Mouse (Mus musculus): ENCODE measurements around the gene 1700020A23Rik. TPM values are rescaled to one million over a fixed set of nuclear protein-coding genes. Genes with fewer than 3 reads are reported as not detected.
"Not testable (repeated sequence)": the region's sequence is repeated elsewhere in the genome, so short reads cannot be mapped to it uniquely, and the experiment has no call there.

The 1700020A23Rik gene
- not detected for total RNA-seq (2021)
- long read RNA-seq, experiment 1, result 0 reads
- long read RNA-seq, experiment 2, result 0 reads

GRCm38 (mm10) chr2:130404939-130405338 is at the start of gene 1700020A23Rik, which contains the start of gene Gm28372:
TSS of gene 1700020A23Rik (plus strand) at chr2:130405259.
TSS of gene Gm28372 (plus strand) at chr2:130405239.
- no peak for DNase-seq (ENCODE audit: low spot score in 2 of 2)

DNA sequence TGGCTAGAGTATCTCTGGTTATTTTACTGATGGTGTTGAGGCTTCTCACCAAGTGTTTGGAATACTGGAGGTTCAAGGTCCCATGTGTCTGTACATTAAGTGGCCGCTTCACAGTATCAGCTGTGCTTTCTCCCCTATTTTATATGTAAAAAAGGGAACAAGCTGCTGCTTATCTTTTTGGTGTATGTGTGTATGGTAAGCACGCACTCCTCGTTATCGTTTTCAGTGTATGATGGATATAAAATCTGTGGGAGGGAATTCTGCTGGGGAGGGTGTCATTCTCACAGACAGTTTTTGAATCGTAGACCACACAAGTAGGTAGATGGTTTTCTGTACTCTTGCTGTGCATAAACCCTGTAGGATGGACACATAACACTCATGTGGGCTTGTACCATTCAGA is 47.5 kb upstream of the 1700020A23Rik start:
- DNase-seq (ENCODE audit: low spot score in 2 of 2), result no peak

- DNase-seq (ENCODE audit: low spot score in 2 of 2), result no peak
Measured at GRCm38 (mm10) chr2:130358852-130359251, 46.2 kb upstream of the 1700020A23Rik start.

- peak in 1 of 2 experiments; percentile 47 for DNase-seq (ENCODE audit: low spot score in 2 of 2)
Measured at GRCm38 (mm10) chr2:130362511-130363026, 42.5 kb upstream of the 1700020A23Rik start.

- DNase-seq (ENCODE audit: low spot score in 2 of 2), result no peak
Measured at GRCm38 (mm10) chr2:130365211-130366094, 39.6 kb upstream of the 1700020A23Rik start.

- DNase-seq (ENCODE audit: low spot score in 2 of 2), result no peak
Measured at GRCm38 (mm10) chr2:130367386-130367785, 37.7 kb upstream of the 1700020A23Rik start.

DNA sequence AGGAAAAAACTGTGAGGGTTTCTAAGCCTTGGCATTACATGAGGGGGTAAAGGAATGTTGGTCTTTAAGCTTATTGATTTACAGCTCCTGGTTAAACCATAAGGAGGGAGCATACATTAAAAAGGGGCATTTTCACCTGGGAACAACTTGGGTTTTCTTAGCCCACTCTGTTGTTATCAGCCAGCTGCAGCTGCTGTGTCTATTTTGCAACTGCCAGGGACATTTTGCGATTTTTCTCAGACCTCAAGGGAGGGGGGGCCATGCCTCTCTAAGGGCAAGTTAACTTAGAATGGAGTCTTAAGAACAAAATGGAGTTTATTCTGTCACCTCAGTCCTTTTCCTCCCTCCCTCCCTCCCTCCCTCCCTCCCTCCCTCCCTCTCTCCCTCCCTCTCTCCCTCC is 32.0 kb upstream of the 1700020A23Rik start:
- DNase-seq (ENCODE audit: low spot score in 2 of 2), result not testable (repeated sequence)

GRCm38 (mm10) chr2:130374951-130375350 is 30.1 kb upstream of the 1700020A23Rik start:
- DNase-seq (ENCODE audit: low spot score in 2 of 2), result no peak

- DNase-seq (ENCODE audit: low spot score in 2 of 2), result no peak
Measured at GRCm38 (mm10) chr2:130383205-130383604, 21.9 kb upstream of the 1700020A23Rik start.

DNA sequence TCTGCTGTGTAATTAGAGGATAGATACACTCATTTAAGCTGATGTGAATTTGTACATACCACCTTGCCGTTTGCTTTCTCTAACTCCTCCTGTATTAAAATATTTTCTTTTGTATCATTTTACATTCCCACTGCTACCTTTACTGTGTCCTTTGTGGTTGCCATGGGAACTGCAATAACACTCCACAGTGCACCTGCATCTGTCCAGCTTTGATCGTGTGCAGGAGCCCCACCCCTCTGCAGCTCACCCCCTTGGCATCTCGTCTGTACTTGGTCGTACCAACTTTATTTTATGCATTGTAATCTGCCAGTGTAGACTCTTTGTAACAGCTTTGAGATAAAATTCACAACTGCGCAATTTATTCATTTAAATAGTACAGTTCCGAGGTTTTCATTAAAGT is 21.2 kb upstream of the 1700020A23Rik start:
- DNase-seq (ENCODE audit: low spot score in 2 of 2), result no peak

DNA sequence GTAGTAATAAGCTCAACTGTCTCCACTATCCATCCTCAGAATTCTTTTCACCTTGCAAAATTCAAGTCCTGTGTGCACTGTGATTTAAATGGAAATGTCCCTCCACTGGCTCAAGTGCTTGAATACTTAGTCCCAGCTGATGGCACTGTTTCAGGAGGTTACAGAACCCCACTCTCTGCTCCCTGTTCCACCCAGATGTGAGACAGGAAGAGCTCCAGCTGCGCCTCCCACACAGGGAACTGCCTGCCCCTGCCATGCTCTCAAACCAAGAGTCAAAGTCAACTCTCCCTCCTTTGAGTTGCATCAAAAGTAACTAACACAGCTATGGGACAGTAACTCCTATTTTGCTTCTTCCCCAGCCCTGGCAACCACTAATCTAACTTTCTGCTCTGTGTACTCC is 18.8 kb upstream of the 1700020A23Rik start:
- no peak for DNase-seq (ENCODE audit: low spot score in 2 of 2)

DNA sequence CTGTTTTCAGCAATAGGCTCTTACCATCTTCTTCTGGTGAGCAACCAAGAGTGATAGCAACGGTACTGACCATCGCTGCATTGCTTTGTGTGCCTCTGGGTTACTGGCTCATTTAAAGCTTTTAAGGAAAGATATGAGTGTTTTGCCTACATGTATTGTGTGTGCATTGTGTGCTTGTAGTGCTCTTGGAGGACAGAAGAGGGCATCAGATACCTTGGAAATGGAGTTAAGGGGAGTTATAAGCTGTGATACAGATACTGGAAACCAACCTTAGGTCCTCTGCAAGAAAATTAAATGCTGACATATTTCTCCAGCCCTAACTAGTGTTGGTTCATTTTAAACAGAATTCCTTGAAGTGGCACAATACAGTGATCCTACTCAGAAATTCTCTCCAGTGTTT is 16.3 kb upstream of the 1700020A23Rik start:
- DNase-seq (ENCODE audit: low spot score in 2 of 2), result no peak

DNA sequence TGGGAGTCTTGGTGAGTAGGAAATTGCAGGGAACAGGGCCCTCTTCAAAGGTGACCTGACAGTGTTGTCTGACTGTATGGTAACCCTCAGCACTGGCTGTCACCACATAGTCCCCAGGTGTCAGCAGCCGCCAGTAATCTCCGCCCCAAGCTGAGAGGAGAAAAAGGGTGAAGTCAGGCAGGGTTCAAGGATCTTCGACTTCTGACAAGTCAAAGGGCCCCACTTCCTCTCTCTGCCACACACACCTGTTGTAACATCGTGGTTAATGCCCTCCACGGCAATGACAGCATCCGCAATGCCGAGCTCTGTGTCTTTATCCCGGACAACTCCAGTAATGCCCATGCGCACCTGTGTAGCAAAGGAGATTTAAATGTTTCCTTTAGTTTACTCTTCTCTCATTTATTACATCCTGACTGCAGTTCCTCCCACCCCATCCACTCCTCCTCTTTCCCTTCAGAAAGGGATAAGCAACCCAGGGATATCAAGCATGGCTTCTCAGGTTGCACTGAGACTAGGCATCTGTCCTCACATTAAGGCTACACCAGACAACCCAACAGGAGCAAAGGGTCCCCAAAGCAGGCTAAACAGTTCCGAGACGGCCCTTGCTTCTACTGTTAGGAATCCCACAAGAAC is 13.9 kb upstream of the 1700020A23Rik start:
- no peak for DNase-seq (ENCODE audit: low spot score in 2 of 2)

DNA sequence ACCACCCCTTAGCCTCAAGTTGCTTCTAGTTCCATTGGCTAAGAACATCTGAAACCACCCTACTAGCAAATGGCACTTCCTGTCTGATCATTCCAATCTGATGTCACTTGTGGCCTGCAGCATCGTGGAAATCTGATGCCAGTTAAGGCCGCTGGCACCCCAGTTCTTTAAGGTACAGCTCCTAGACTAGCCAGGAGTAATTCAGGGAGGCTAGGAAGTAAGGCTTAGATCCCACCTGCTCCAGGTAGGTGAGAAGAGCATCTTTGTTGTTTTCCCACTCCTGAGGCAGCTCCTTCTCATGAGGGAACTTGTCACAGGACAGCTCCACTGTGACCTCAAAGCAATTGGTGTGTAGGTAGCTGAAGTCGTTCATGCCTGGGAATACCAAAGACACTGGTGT is 12.2 kb upstream of the 1700020A23Rik start:
- DNase-seq (ENCODE audit: low spot score in 2 of 2), result no peak

DNA sequence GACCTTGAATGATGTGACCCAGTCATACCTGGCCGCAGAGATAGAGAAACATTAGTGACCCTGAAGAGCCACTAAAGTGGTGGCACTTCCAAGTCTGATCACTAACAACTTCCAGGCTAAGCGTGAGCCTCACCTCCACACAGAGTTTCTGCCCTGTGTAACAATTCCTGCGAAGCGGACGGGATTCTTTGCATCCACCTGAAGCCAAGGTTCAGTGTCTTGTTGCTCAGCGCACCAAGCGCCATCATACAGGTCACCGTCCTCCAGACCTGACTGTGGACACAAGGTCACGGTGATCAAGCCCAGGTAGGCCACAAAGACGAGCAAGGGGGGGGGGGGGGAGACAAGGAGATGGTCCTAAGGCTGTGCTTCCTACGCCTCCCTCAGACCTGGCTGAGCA is 9.4 kb upstream of the 1700020A23Rik start:
- no peak for DNase-seq (ENCODE audit: low spot score in 2 of 2)

GRCm38 (mm10) chr2:130397186-130397985 is 7.7 kb upstream of the 1700020A23Rik start, which contains the start of gene Cpxm1:
TSS of gene Cpxm1 (minus strand) at chr2:130397574.
- peak in 1 of 2 experiments; percentile 53 for DNase-seq (ENCODE audit: low spot score in 2 of 2)

DNA sequence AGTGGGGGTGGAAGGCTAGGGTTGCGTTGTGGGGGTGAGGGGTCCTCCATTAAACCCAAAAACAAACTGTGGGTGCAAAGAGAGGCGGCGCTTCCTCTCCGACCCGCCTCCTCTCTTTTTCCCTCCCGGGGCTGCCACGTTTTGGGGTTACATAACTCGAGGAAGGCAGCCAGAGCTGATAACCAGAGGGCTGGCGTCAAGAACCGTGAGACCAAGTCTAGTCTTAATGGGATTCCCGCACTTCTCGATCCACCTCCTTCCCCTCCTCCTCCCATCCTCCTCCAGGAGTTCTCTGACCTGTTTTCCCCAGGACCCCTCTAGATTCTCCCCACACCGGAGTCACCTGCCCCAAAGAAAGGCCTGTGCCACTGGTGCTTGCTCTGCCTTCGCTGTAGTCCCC is 7.0 kb upstream of the 1700020A23Rik start:
- no peak for DNase-seq (ENCODE audit: low spot score in 2 of 2)

DNA sequence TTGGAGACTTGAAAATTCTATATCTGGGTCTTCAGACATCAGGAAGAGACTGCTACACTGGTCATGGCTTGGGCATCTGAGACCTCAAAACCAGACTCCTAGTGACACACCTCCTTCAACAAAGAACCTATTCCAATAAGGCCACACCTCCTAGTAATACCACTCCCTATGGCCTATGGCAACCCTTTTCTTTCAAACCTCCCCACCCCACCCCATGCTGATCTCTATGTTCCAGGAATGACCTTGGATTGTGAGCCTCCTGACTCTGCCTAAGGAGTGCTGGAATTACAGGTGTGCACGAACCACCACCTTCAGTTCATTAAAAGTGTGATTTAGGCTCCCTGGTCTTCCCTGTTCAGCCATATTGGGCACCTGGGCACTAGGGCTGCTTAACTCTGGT is 5.0 kb upstream of the 1700020A23Rik start:
- DNase-seq (ENCODE audit: low spot score in 2 of 2), result no peak

GRCm38 (mm10) chr2:130401891-130402290 is 3.2 kb upstream of the 1700020A23Rik start:
- DNase-seq (ENCODE audit: low spot score in 2 of 2), result no peak

- DNase-seq (ENCODE audit: low spot score in 2 of 2), result no peak
Measured at GRCm38 (mm10) chr2:130406178-130406577, 1.1 kb downstream of the 1700020A23Rik start, which contains the start of gene Tmem239. TSS of gene Tmem239 (plus strand) at chr2:130406478.

DNA sequence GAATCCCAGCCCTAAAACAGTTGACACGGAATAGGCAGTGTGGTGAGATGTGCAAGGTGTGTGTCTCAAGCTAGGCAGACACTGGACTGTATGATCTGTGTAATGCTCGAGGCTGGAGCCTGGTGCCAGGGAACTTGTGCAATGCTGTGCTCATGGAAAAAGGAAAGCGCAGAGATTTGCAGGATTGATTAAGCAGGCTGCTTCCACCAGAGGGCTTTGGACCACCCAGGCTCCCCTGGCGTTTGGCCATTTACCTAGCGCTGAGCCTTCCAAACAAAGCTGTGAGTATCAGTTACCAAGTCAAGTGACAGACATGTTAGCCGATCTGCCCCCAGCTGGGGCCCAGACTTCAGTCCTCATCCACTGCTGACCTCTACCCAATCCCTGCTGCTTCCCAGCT is 3.1 kb downstream of the 1700020A23Rik start:
- no peak for DNase-seq (ENCODE audit: low spot score in 2 of 2)
